Mouse (Mus musculus): ENCODE data around the gene Vps8. TPM values are rescaled to one million over a fixed set of nuclear protein-coding genes. Genes with fewer than 3 reads are reported as not detected.

Vps8 gene
- polyA plus RNA-seq, 1 experiment from 2014 or later = 18.9 TPM

DNA sequence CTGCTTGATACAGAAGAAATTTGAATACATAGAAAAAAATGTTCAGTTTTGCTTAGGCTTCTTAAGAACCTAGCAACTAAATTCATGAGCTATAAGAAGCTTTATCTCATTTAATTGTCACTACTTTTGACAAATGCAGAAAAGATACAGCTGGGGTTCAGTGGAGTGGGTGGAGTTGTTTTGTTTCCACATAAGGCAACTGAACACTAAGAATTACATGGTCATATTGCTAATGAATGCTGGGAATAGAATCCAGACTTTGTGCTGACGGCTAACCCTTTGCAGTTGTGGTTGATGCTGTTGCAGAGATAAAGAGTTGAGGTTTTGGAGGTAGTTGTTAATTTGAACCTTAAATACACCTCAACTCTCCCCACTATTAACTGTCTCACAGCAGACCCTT lies 119.6 kb downstream of the Vps8 start:
- Histone ChIP-seq H3K9me3 (replicated peaks) (no peaks in the 10 kb centered on the region), H3K36me3 (no peaks in the 10 kb centered on the region), H3K27ac (replicated peaks) (no peak overlapping the region), H3K27me3 (ENCODE audit: low read depth, poor library complexity, severe bottlenecking) (no peaks in the 10 kb centered on the region), H3K4me3 (no peak overlapping the region), H3K4me1 (peaks cover 16% of the 10 kb centered on the region)
- no peak for DNase-seq (ENCODE audit: low spot score)
- 76% methylated on average over 1 of the region's 1 CpGs for WGBS

DNA sequence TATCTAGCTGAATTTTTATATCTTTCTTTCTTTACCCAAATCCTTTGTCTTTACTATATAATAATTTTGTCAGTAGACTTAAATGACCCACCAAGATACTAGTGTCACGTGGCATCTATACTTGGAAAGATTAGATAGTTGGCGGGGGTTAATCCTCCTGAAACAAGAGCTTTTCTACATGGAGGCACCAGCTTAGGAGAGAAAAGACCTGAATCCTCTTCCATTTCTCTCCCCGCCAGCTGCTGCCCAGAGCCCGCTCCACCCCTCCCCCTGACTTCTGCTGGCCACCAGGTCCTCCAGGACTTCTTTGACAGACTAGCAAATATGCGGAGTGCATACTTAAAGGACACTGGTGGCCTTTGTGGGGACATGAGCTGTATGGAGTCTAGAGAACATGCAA lies 124.5 kb downstream of the Vps8 start:
- peak; percentile 40 for DNase-seq (ENCODE audit: low spot score)
- peaks cover 16% of the 10 kb centered on the region for H3K4me1 ChIP-seq
- H3K27me3 ChIP-seq (ENCODE audit: low read depth, poor library complexity, severe bottlenecking) = no peaks in the 10 kb centered on the region
- H3K27ac ChIP-seq (replicated peaks) = no peak overlapping the region
- H3K9me3 ChIP-seq (replicated peaks) = no peaks in the 10 kb centered on the region
- no peaks in the 10 kb centered on the region for H3K36me3 ChIP-seq
- WGBS = 59% methylated on average over 5 of the region's 5 CpGs
- H3K4me3 ChIP-seq = no peak overlapping the region

GRCm38 (mm10) chr16:21549751-21550150 lies 126.8 kb downstream of the Vps8 start:
- Histone ChIP-seq H3K9me3 (replicated peaks) (no peaks in the 10 kb centered on the region), H3K36me3 (no peaks in the 10 kb centered on the region), H3K27ac (replicated peaks) (no peak overlapping the region), H3K4me3 (no peak overlapping the region), H3K27me3 (ENCODE audit: low read depth, poor library complexity, severe bottlenecking) (no peaks in the 10 kb centered on the region), H3K4me1 (peaks cover 12% of the 10 kb centered on the region)
- no peak for DNase-seq (ENCODE audit: low spot score)
- 89% methylated on average over 4 of the region's 4 CpGs for WGBS

GRCm38 (mm10) chr16:21550453-21550852 lies 127.5 kb downstream of the Vps8 start:
- WGBS = 90% methylated on average over 7 of the region's 7 CpGs
- H3K4me1 ChIP-seq = peaks cover 12% of the 10 kb centered on the region

DNA sequence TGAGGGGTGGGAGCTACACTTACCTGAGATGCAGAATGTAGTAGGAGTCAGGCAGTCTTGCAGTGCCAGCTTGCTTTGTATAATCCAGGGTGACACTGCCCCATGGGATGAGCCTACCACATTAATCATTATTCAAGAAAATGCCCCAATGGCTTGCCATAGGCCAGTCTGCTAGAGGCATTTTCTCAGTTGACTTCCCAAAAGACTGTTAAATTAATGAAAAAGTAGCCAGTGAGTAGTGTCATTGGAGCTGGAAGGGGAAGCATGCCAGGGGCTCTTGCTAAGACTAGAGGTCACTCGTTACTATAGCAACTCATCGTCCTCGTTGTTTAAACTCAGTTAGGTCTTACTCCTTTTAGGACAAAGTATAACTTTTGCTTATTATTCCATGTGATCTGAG lies 130.6 kb downstream of the Vps8 start:
- Histone ChIP-seq H3K4me1 (no peaks in the 10 kb centered on the region), H3K9me3 (replicated peaks) (no peaks in the 10 kb centered on the region), H3K27me3 (ENCODE audit: low read depth, poor library complexity, severe bottlenecking) (no peaks in the 10 kb centered on the region), H3K36me3 (peaks cover 4% of the 10 kb centered on the region; the same call in 1 of the 2 replicates), H3K27ac (replicated peaks) (no peak overlapping the region), H3K4me3 (no peak overlapping the region)
- WGBS = 83% methylated on average over 3 of the region's 3 CpGs
- DNase-seq (ENCODE audit: low spot score) = no peak

More at GRCm38 (mm10) chr16:21550453-21550852, 127.5 kb downstream of the Vps8 start:
- no peaks in the 10 kb centered on the region for H3K36me3 ChIP-seq
- no peak overlapping the region for H3K27ac ChIP-seq (replicated peaks)
- H3K9me3 ChIP-seq (replicated peaks) = no peaks in the 10 kb centered on the region
- no peak overlapping the region for H3K4me3 ChIP-seq
- no peaks in the 10 kb centered on the region for H3K27me3 ChIP-seq (ENCODE audit: low read depth, poor library complexity, severe bottlenecking)
- DNase-seq (ENCODE audit: low spot score) = no peak

DNA sequence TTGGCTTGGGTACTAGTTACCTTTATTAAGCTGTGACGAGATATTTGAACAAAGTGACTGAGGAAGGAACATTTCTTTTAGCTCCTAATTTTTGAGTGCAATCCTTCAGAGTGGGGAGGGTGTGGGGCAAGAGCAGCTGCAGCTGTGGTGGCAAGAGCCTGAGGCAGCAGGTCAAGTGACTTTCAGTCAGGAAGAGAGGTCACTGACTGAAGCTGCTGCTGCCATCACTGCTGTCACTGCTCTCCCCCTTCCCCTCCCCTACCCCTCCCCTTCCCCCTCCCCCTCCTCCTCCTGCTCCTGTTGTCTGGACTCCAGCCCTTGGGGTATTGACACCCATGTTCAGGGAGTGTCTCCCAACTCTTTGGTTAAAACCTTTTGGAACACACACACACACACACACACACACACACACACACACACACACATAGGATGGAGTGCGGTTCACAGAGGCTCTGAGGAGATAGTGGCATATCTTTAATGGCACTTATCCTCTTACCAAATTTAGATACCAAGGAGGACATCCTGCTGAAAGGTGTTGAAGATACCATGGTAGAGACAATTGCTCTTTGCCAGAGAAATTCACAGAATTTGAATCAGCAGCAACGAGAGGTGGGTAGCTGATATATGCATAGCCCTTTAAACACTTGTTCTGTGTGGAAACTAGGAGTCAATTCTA lies 139.8 kb downstream of the Vps8 start:
- Histone ChIP-seq H3K36me3 (peaks cover 13% of the 10 kb centered on the region), H3K27me3 (ENCODE audit: low read depth, poor library complexity, severe bottlenecking) (no peaks in the 10 kb centered on the region), H3K4me3 (no peak overlapping the region), H3K9me3 (replicated peaks) (no peaks in the 10 kb centered on the region), H3K4me1 (peaks cover 19% of the 10 kb centered on the region), H3K27ac (replicated peaks) (peak overlapping the region; percentile 24; the same call in 1 of the 2 replicates)
- DNase-seq (ENCODE audit: low spot score) = peak; percentile 18
- 94% methylated on average over 3 of the region's 3 CpGs for WGBS

GRCm38 (mm10) chr16:21563322-21563721 lies 140.4 kb downstream of the Vps8 start:
- Histone ChIP-seq H3K4me1 (peaks cover 19% of the 10 kb centered on the region), H3K36me3 (peaks cover 15% of the 10 kb centered on the region), H3K27ac (replicated peaks) (no peak overlapping the region), H3K27me3 (ENCODE audit: low read depth, poor library complexity, severe bottlenecking) (no peaks in the 10 kb centered on the region), H3K4me3 (no peak overlapping the region), H3K9me3 (replicated peaks) (no peaks in the 10 kb centered on the region)
- no peak for DNase-seq (ENCODE audit: low spot score)
- 94% methylated on average over 6 of the region's 6 CpGs for WGBS

GRCm38 (mm10) chr16:21567093-21567492 lies 144.2 kb downstream of the Vps8 start:
- Histone ChIP-seq H3K9me3 (replicated peaks) (no peaks in the 10 kb centered on the region), H3K36me3 (peaks cover 7% of the 10 kb centered on the region; the same call in 1 of the 2 replicates), H3K4me3 (no peak overlapping the region), H3K27me3 (ENCODE audit: low read depth, poor library complexity, severe bottlenecking) (no peaks in the 10 kb centered on the region), H3K4me1 (peaks cover 16% of the 10 kb centered on the region), H3K27ac (replicated peaks) (no peak overlapping the region)
- no peak for DNase-seq (ENCODE audit: low spot score)
- 93% methylated on average over 5 of the region's 5 CpGs for WGBS

GRCm38 (mm10) chr16:21569952-21570351 lies 147.0 kb downstream of the Vps8 start:
- H3K27ac ChIP-seq (replicated peaks) = no peak overlapping the region
- H3K4me1 ChIP-seq = no peaks in the 10 kb centered on the region
- no peaks in the 10 kb centered on the region for H3K9me3 ChIP-seq (replicated peaks)
- H3K4me3 ChIP-seq = no peak overlapping the region
- no peak for DNase-seq (ENCODE audit: low spot score)
- H3K27me3 ChIP-seq (ENCODE audit: low read depth, poor library complexity, severe bottlenecking) = no peaks in the 10 kb centered on the region
- 89% methylated on average over 7 of the region's 7 CpGs for WGBS
- H3K36me3 ChIP-seq = 0 out of 2 replicates have a peak, but pooled peaks cover 4% of the 10 kb centered on the region

DNA sequence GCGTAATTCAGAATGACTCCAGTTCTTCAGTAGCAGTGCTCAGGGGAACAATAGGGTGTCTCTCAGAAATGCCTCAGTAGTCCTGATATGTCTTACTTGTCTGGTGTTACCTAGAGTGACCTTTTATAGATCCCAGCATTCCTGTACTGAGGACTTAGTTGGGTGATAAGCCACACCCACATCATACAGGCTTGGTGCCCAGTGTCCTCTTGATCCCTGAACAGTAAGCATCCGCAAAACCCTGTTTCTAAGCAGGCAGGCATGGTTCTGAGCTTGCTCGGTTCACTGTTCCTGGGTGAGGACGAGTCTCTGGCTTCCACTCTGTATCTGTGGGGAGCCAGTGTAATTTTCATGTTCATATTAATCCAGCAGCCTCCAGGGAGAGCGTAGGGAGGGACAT lies 147.9 kb downstream of the Vps8 start:
- Histone ChIP-seq H3K27me3 (ENCODE audit: low read depth, poor library complexity, severe bottlenecking) (no peaks in the 10 kb centered on the region), H3K9me3 (replicated peaks) (no peaks in the 10 kb centered on the region), H3K27ac (replicated peaks) (no peak overlapping the region), H3K36me3 (0 out of 2 replicates have a peak, but pooled peaks cover 4% of the 10 kb centered on the region), H3K4me3 (no peak overlapping the region), H3K4me1 (peaks cover 2% of the 10 kb centered on the region)
- 94% methylated on average over 5 of the region's 5 CpGs for WGBS
- DNase-seq (ENCODE audit: low spot score) = no peak

- Histone ChIP-seq H3K9me3 (replicated peaks) (no peaks in the 10 kb centered on the region), H3K27ac (replicated peaks) (peak overlapping the region; percentile 59), H3K27me3 (ENCODE audit: low read depth, poor library complexity, severe bottlenecking) (no peaks in the 10 kb centered on the region), H3K4me3 (no peak overlapping the region), H3K36me3 (0 out of 2 replicates have a peak, but pooled peaks cover 3% of the 10 kb centered on the region), H3K4me1 (peaks cover 15% of the 10 kb centered on the region)
- 77% methylated on average over 10 of the region's 10 CpGs for WGBS
- no peak for DNase-seq (ENCODE audit: low spot score)
Observed at GRCm38 (mm10) chr16:21576000-21576420, 153.1 kb downstream of the Vps8 start.

DNA sequence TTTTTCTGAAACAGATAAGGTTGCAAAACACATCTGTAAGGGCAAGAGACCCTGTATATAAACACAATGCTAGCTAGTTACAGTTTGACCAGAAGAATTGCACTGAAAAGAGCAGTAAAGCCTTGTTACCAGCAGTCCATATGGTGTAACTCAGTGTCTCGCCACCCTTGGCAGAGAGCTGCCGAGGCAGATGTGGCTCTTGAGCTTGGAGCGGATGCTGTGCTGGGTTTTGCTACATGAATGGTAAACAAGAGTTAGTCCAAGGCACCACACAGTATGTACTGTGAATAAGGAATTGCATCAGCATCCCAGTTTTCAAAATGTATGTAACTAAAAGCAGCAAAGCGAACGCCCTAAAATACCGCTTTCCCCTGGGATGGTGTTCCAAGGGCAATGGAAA lies 166.2 kb downstream of the Vps8 start:
- DNase-seq (ENCODE audit: low spot score) = no peak
- Histone ChIP-seq H3K4me3 (no peak overlapping the region), H3K27ac (replicated peaks) (no peak overlapping the region), H3K4me1 (no peaks in the 10 kb centered on the region), H3K9me3 (replicated peaks) (no peaks in the 10 kb centered on the region), H3K27me3 (ENCODE audit: low read depth, poor library complexity, severe bottlenecking) (no peaks in the 10 kb centered on the region), H3K36me3 (no peaks in the 10 kb centered on the region)
- 91% methylated on average over 6 of the region's 6 CpGs for WGBS

GRCm38 (mm10) chr16:21590806-21591205 lies 167.9 kb downstream of the Vps8 start:
- no peak for DNase-seq (ENCODE audit: low spot score)

More at GRCm38 (mm10) chr16:21590806-21591205, 167.9 kb downstream of the Vps8 start:
- Histone ChIP-seq H3K4me3 (no peak overlapping the region), H3K36me3 (no peaks in the 10 kb centered on the region), H3K4me1 (no peaks in the 10 kb centered on the region), H3K9me3 (replicated peaks) (no peaks in the 10 kb centered on the region), H3K27me3 (ENCODE audit: low read depth, poor library complexity, severe bottlenecking) (no peaks in the 10 kb centered on the region), H3K27ac (replicated peaks) (no peak overlapping the region)
- WGBS = 86% methylated on average over 5 of the region's 5 CpGs
